ENCODE assay signal across 27 mouse cellular contexts in genomic region chr19:56037584-56037983, GRCm38 (mm10).
DNase-seq lines count a peak whose midpoint lies in the region; ATAC-seq lines count a peak whose summit lies in the region.
"Had no signal": no experiment of that assay in that cellular context is flagged by ENCODE, and none has a peak within 500 bp of the region (broad histone marks: within the 10 kb centered on the region; RNA-seq: fewer than 3 reads in every experiment).

No protein-coding gene starts in this region.

- DNase-seq in adrenal gland, adult 2 months: peak; percentile 8
- DNase-seq in adrenal gland, postnatal 36 days: no peak
- DNase-seq in 3T3-L1 (ENCODE audit: low read depth, low spot score): peak; percentile 87
- DNase-seq in NIH3T3 (ENCODE audit: low read depth): peak; percentile 70
- DNase-seq in adrenal gland, adult 8-10 months: no peak
- DNase-seq: adrenal gland, postnatal 10 days; B cell, adult 2 months; cerebellum, adult 11 months; cerebellum, adult 2 months; cerebellum, postnatal 10 days; gastrocnemius, postnatal 10 days; gastrocnemius, postnatal 36 days; heart, adult 2 months; heart, postnatal 14 days; heart, postnatal 4 days; kidney, adult 11 months; kidney, adult 8-10 months had no signal

- H3K9me3 ChIP-seq in intestine, embryonic 16.5 days (ENCODE audit: control insufficient read depth, low read length): no peaks in the 10 kb centered on the region
- H3K9me3 ChIP-seq: embryonic facial prominence, embryonic 12.5 days; embryonic facial prominence, embryonic 15.5 days; forebrain, embryonic 12.5 days; heart, embryonic 10.5 days; heart, embryonic 13.5 days had no signal

- ATAC-seq in intestine, embryonic 16.5 days: no peak
- ATAC-seq: CD4-positive, CD25-positive, alpha-beta regulatory T cell, adult 4 months; forebrain, embryonic 16.5 days; hindbrain, postnatal 0 days had no signal

- H3K9ac ChIP-seq in intestine, embryonic 16.5 days (ENCODE audit: low read depth, low read length): no peak overlapping the region
- H3K9ac ChIP-seq: embryonic facial prominence, embryonic 12.5 days; embryonic facial prominence, embryonic 15.5 days; forebrain, embryonic 12.5 days; heart, embryonic 13.5 days; hindbrain, embryonic 14.5 days had no signal

- H3K4me3 ChIP-seq in intestine, embryonic 16.5 days (ENCODE audit: low read length): no peak overlapping the region
- H3K4me3 ChIP-seq: embryonic facial prominence, embryonic 12.5 days; embryonic facial prominence, embryonic 15.5 days; forebrain, embryonic 12.5 days; heart, adult 2 months; heart, embryonic 10.5 days; heart, embryonic 13.5 days had no signal

- no peaks in the 10 kb centered on the region for H3K27me3 ChIP-seq in intestine, embryonic 16.5 days (replicated peaks; ENCODE audit: control insufficient read depth, insufficient read depth, low read length)
- H3K27me3 ChIP-seq: embryonic facial prominence, embryonic 12.5 days; embryonic facial prominence, embryonic 15.5 days; heart, embryonic 13.5 days had no signal

- 72% methylated on average over 3 of the region's 3 CpGs for WGBS in intestine, embryonic 16.5 days

- H3K4me1 ChIP-seq in intestine, embryonic 16.5 days (ENCODE audit: control insufficient read depth, insufficient read depth, low read length): no peaks in the 10 kb centered on the region
- H3K4me1 ChIP-seq: heart, embryonic 10.5 days; heart, embryonic 13.5 days had no signal

- H3K4me2 ChIP-seq in intestine, embryonic 16.5 days (ENCODE audit: low read depth, low read length): no peak overlapping the region
- H3K4me2 ChIP-seq: embryonic facial prominence, embryonic 12.5 days; embryonic facial prominence, embryonic 15.5 days; forebrain, embryonic 12.5 days; heart, embryonic 13.5 days; hindbrain, embryonic 14.5 days had no signal

- H3K36me3 ChIP-seq in intestine, embryonic 16.5 days (ENCODE audit: control insufficient read depth, insufficient read depth, low read length): no peaks in the 10 kb centered on the region
- H3K36me3 ChIP-seq: embryonic facial prominence, embryonic 12.5 days; embryonic facial prominence, embryonic 15.5 days; forebrain, embryonic 12.5 days; heart, embryonic 10.5 days; heart, embryonic 13.5 days had no signal

- H3K27ac ChIP-seq in intestine, embryonic 16.5 days (ENCODE audit: low read length): no peak overlapping the region
- H3K27ac ChIP-seq: embryonic facial prominence, embryonic 12.5 days; embryonic facial prominence, embryonic 15.5 days; forebrain, embryonic 12.5 days; heart, adult 2 months; heart, embryonic 10.5 days; heart, embryonic 13.5 days; hindbrain, embryonic 14.5 days; hindbrain, postnatal 0 days had no signal

Comparison
In these comparisons a context has a peak if more than half of its experiments do, and no peak if none do; other contexts are left out.
1. DNase-seq: peak in adrenal gland, adult 2 months (single experiment), 3T3-L1 (single experiment) and NIH3T3 (single experiment); none in adrenal gland, postnatal 36 days (0 of 2) and adrenal gland, adult 8-10 months (single experiment).